Mouse (Mus musculus) testis, adult 2 months (tissue): ENCODE data around the gene Dlgap1. TPM values are rescaled to one million over a fixed set of nuclear protein-coding genes. Genes with fewer than 3 reads are reported as not detected.
"Not testable (repeated sequence)": the region's sequence is repeated elsewhere in the genome, so short reads cannot be mapped to it uniquely, and the experiment has no call there.

Source experiments
- H3K27ac ChIP-seq: fragments of 200-500 bp; 2 replicates; pipeline ENCODE4 v1.5.1; 2012; ENCODE audit warnings: low read depth, low read length; ENCODE audit not compliant: control insufficient read depth, insufficient read depth
- H3K27me3 ChIP-seq: fragments of 200-500 bp; 2 replicates; pipeline ENCODE4 v1.6.1; 2012; ENCODE audit warnings: mild to moderate bottlenecking, low read length, moderate library complexity; ENCODE audit not compliant: control insufficient read depth, insufficient read depth
- H3K36me3 ChIP-seq: fragments of 200-500 bp; 2 replicates; pipeline ENCODE4 v1.6.1; 2012; ENCODE audit warnings: mild to moderate bottlenecking, low read length; ENCODE audit not compliant: control insufficient read depth, insufficient read depth
- H3K4me1 ChIP-seq: fragments of 200-500 bp; 2 replicates; pipeline ENCODE4 v1.6.1; 2012; ENCODE audit warnings: low read length; ENCODE audit not compliant: control insufficient read depth, insufficient read depth
- H3K4me3 ChIP-seq: fragments of 200-500 bp; 2 replicates; pipeline ENCODE4 v1.5.1; 2012; ENCODE audit warnings: low read depth, mild to moderate bottlenecking, low read length, moderate library complexity, mixed read lengths; ENCODE audit not compliant: control insufficient read depth
- CTCF ChIP-seq: fragments of 200-500 bp; IDR thresholded peaks from 2 replicates; pipeline ENCODE4 v1.5.1; 2012; ENCODE audit warnings: low read depth, mild to moderate bottlenecking, inconsistent platforms, low read length, moderate library complexity; ENCODE audit not compliant: control insufficient read depth, insufficient read depth, insufficient replicate concordance
- POLR2A ChIP-seq: fragments of 200-500 bp; IDR thresholded peaks from 2 replicates; pipeline ENCODE4 v1.6.1; 2012; ENCODE audit warnings: low read depth, mild to moderate bottlenecking, inconsistent platforms, low read length, moderate library complexity; ENCODE audit not compliant: control insufficient read depth
- polyA plus RNA-seq: library from polyadenylated mRNA; depleted of rRNA; stranded (reverse); fragments of >200 nt; gene quantifications from 2 replicates; pipeline ENCODE4 v1.2.3, GENCODE M21; 2012

Gene Dlgap1
- polyA plus RNA-seq, 1 experiment = 3.5 TPM

- no peak for TF ChIP-seq POLR2A
- TF ChIP-seq CTCF = no peak
Observed at GRCm38 (mm10) chr17:70586735-70587425, 618.0 kb downstream of the Dlgap1 start.

GRCm38 (mm10) chr17:70587975-70588630 lies 619.2 kb downstream of the Dlgap1 start:
- not testable (repeated sequence) for H3K4me1 ChIP-seq, H3K27ac ChIP-seq, H3K27me3 ChIP-seq, H3K4me3 ChIP-seq, H3K36me3 ChIP-seq

More at GRCm38 (mm10) chr17:70586735-70587425, 618.0 kb downstream of the Dlgap1 start:
- Histone ChIP-seq H3K36me3 (no peaks in the 10 kb centered on the region), H3K27ac (no peak overlapping the region), H3K4me1 (no peaks in the 10 kb centered on the region), H3K4me3 (no peak overlapping the region), H3K27me3 (no peaks in the 10 kb centered on the region)

- H3K27me3 ChIP-seq = no peaks in the 10 kb centered on the region
- H3K4me3 ChIP-seq = no peak overlapping the region
- no peaks in the 10 kb centered on the region for H3K36me3 ChIP-seq
- peaks cover 7% of the 10 kb centered on the region for H3K4me1 ChIP-seq
- TF ChIP-seq POLR2A (no peak), CTCF (no peak)
- no peak overlapping the region for H3K27ac ChIP-seq
Observed at GRCm38 (mm10) chr17:70588691-70589090, 619.8 kb downstream of the Dlgap1 start.

- Histone ChIP-seq H3K36me3 (no peaks in the 10 kb centered on the region), H3K27me3 (no peaks in the 10 kb centered on the region), H3K4me1 (peaks cover 7% of the 10 kb centered on the region), H3K4me3 (no peak overlapping the region), H3K27ac (no peak overlapping the region)
- TF ChIP-seq CTCF (no peak), POLR2A (no peak)
Observed at GRCm38 (mm10) chr17:70589140-70589539, 620.3 kb downstream of the Dlgap1 start.

- TF ChIP-seq POLR2A (no peak), CTCF (no peak)
- no peak overlapping the region for H3K27ac ChIP-seq
- H3K4me1 ChIP-seq = peaks cover 7% of the 10 kb centered on the region
- H3K27me3 ChIP-seq = no peaks in the 10 kb centered on the region
- no peaks in the 10 kb centered on the region for H3K36me3 ChIP-seq
- H3K4me3 ChIP-seq = no peak overlapping the region
Observed at GRCm38 (mm10) chr17:70590506-70590905, 621.6 kb downstream of the Dlgap1 start.

- Histone ChIP-seq H3K4me3 (no peak overlapping the region), H3K27me3 (no peaks in the 10 kb centered on the region), H3K27ac (no peak overlapping the region), H3K36me3 (no peaks in the 10 kb centered on the region), H3K4me1 (peaks cover 7% of the 10 kb centered on the region)
- TF ChIP-seq POLR2A = no peak
- TF ChIP-seq CTCF = no peak
Observed at GRCm38 (mm10) chr17:70594277-70594676, 625.4 kb downstream of the Dlgap1 start.

GRCm38 (mm10) chr17:70596326-70596725 lies 627.5 kb downstream of the Dlgap1 start:
- H3K36me3 ChIP-seq = no peaks in the 10 kb centered on the region
- H3K4me1 ChIP-seq = peaks cover 7% of the 10 kb centered on the region
- no peaks in the 10 kb centered on the region for H3K27me3 ChIP-seq
- no peak for TF ChIP-seq CTCF
- no peak for TF ChIP-seq POLR2A
- H3K4me3 ChIP-seq = no peak overlapping the region
- H3K27ac ChIP-seq = no peak overlapping the region

GRCm38 (mm10) chr17:70600462-70600861 lies 631.6 kb downstream of the Dlgap1 start:
- Histone ChIP-seq H3K27ac (no peak overlapping the region), H3K4me1 (no peaks in the 10 kb centered on the region), H3K36me3 (no peaks in the 10 kb centered on the region), H3K4me3 (no peak overlapping the region), H3K27me3 (no peaks in the 10 kb centered on the region)
- TF ChIP-seq POLR2A (no peak), CTCF (no peak)
